Mouse (Mus musculus): Measurements from ENCODE around the gene Eif4e3.

Eif4e3 gene

GRCm38 (mm10) chr6:99599229-99599628 is 67.3 kb downstream of the Eif4e3 start:
- in situ Hi-C loops (cut with MboI, MseI), result loop anchor here (10.0 to 25.0 kb wide), 2 partner anchors 1074 to 1487 kb away; no protein-coding TSS in a partner anchor

GRCm38 (mm10) chr6:99577040-99577439 is 89.5 kb downstream of the Eif4e3 start:
- in situ Hi-C loops (cut with MboI, MseI), result loop anchor here (25.0 kb wide), 1 partner anchor 1465 kb away; no protein-coding TSS in a partner anchor

GRCm38 (mm10) chr6:99575633-99576032 is 90.9 kb downstream of the Eif4e3 start:
- in situ Hi-C loops (cut with MboI, MseI), result loop anchor here (25.0 kb wide), 1 partner anchor 1463 kb away; no protein-coding TSS in a partner anchor

Data from T-helper 17 cell (primary cell).